Mouse (Mus musculus) ES-E14 (cell line): Measurements from ENCODE around the gene Esyt3. TPM values are rescaled to one million over a fixed set of nuclear protein-coding genes. Genes with fewer than 3 reads are reported as not detected.

Source experiments
- DNase-seq: peaks from one replicate; pipeline ENCODE4 v3.0.0-alpha.2; 2013; ENCODE audit warnings: low read depth, low spot score
- H3K27ac ChIP-seq: 2 replicates; pipeline ENCODE4 v1.5.1; 2012; ENCODE audit warnings: low read depth, mild to moderate bottlenecking, low read length, moderate library complexity, mixed read lengths; ENCODE audit not compliant: poor library complexity, insufficient read depth, severe bottlenecking
- H3K36me3 ChIP-seq: 2 replicates; pipeline ENCODE4 v1.6.1; 2012; ENCODE audit warnings: mild to moderate bottlenecking, low read length, moderate library complexity, mixed read lengths; ENCODE audit not compliant: control insufficient read depth, poor library complexity, insufficient read depth, severe bottlenecking
- H3K4me1 ChIP-seq, 2 experiments: fragments of 150-350 bp in 1 of 2; sonication (generic) in 1 of 2; 2 replicates each; pipeline ENCODE4 v1.6.1; 2012; ENCODE audit warnings: low read length in 2 of 2, mild to moderate bottlenecking in 1 of 2, mixed read lengths in 1 of 2; ENCODE audit not compliant: control insufficient read depth in 2 of 2, insufficient read depth in 2 of 2, poor library complexity in 1 of 2
- H3K4me3 ChIP-seq, 2 experiments: fragments of 150-350 bp in 1 of 2; sonication (generic) in 1 of 2; 2 replicates each; pipeline ENCODE4 v1.5.1; 2012; ENCODE audit warnings: low read length in 2 of 2, low read depth in 1 of 2, mild to moderate bottlenecking in 1 of 2, mixed read lengths in 1 of 2; ENCODE audit not compliant: insufficient read depth in 1 of 2, poor library complexity in 1 of 2, severe bottlenecking in 1 of 2
- H3K9ac ChIP-seq: 2 replicates; pipeline ENCODE4 v1.6.1; 2012; ENCODE audit warnings: low read depth, mild to moderate bottlenecking, low read length, mixed read lengths; ENCODE audit not compliant: poor library complexity, insufficient read depth, severe bottlenecking
- H3K9me3 ChIP-seq: fragments of 150-350 bp; sonication (generic); 2 replicates; pipeline ENCODE4 v1.6.1; 2012; ENCODE audit warnings: low read depth, mild to moderate bottlenecking, low read length; ENCODE audit not compliant: control insufficient read depth, insufficient read depth
- CHD2 ChIP-seq: IDR thresholded peaks from 2 replicates; pipeline ENCODE4 v1.6.1; 2014; ENCODE audit warnings: mild to moderate bottlenecking, low read depth, low read length, inconsistent platforms
- HCFC1 ChIP-seq: IDR thresholded peaks from 2 replicates; pipeline ENCODE4 v1.6.1; 2012; ENCODE audit warnings: low read length, inconsistent platforms, borderline replicate concordance; ENCODE audit not compliant: insufficient read depth
- MAFK ChIP-seq: IDR thresholded peaks from 2 replicates; pipeline ENCODE4 v1.6.1; 2014; ENCODE audit warnings: mild to moderate bottlenecking, low read depth, low read length, inconsistent platforms; ENCODE audit not compliant: insufficient read depth
- ZC3H11A ChIP-seq: IDR thresholded peaks from 2 replicates; pipeline ENCODE4 v1.6.1; 2012; ENCODE audit warnings: low read depth, mild to moderate bottlenecking, inconsistent platforms, low read length, borderline replicate concordance
- ZNF384 ChIP-seq: IDR thresholded peaks from 2 replicates; pipeline ENCODE4 v1.6.1; 2012; ENCODE audit warnings: low read depth, low read length, inconsistent platforms
- in situ Hi-C, 2 experiments: fragments of 600-800 bp; cut with MboI; formaldehyde crosslinking; loops; one replicate each; pipeline ENCODE4 v1.15.1; 2025; ENCODE audit warnings: low sequenced_read_pairs in 2 of 2, inconsistent platforms in 1 of 2; ENCODE audit not compliant: unreplicated experiment in 2 of 2
- total RNA-seq: library from RNA; depleted of rRNA; stranded (reverse); fragments of 300-350 nt; gene quantifications from 2 replicates; pipeline ENCODE4 v1.2.3, GENCODE M21; 2012

Gene Esyt3
- total RNA-seq, 1 experiment, result 7.8 TPM

DNA sequence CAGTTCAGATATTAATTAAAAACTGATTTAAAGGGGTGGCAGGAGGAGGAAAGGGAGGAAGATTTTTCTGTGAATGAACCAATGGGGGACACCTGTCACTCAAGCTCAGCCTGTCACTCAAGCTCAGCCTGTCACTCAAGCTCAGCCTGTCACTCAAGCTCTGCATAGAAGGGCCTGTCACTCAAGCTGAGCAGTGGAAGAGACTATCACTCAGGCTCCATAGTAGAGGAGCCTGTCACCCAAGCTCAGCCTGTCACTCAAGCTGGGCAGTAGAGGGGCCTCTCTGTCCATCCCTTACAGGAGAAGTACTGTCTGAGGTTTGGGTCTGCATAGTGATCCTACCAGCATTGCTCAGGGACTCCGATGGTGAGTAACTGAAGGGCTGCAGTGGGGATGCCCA is 20.1 kb downstream of the Esyt3 start:
- Histone ChIP-seq H3K9ac (no peak overlapping the region), H3K4me3 (no peak overlapping the region), H3K36me3 (no peaks in the 10 kb centered on the region), H3K27ac (no peak overlapping the region), H3K9me3 (no peaks in the 10 kb centered on the region), H3K4me1 (peaks cover 0 to 6% of the 10 kb centered on the region in 2 experiments; a peak in 1 of 4 replicates)
- TF ChIP-seq MAFK, result no peak
- TF ChIP-seq ZNF384, result no peak
- no peak for TF ChIP-seq ZC3H11A
- no peak for TF ChIP-seq HCFC1
- no peak for TF ChIP-seq CHD2
- DNase-seq, result no peak
- in situ Hi-C loops, result no loop called here

DNA sequence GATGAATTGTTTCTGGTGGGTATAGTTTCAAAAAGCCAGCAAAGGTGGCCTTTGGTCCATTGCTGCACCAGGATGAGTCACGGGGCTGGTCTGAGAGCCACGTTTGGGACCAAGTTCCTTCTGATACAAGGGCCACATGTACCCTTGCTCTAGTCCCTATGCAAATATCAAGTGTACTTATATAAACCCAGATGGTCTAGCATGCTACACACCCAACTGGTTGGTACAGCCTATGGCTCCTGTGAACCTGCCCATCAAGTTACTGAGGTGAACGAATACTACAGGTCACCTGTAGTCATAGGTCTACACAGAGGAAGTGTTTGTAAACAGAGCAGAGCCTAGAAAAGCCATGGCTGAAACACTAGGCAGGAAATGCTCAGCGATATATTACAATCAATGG is 21.8 kb downstream of the Esyt3 start:
- Histone ChIP-seq H3K9me3 (no peaks in the 10 kb centered on the region), H3K4me1 (peaks cover 0 to 6% of the 10 kb centered on the region in 2 experiments; a peak in 1 of 4 replicates), H3K36me3 (no peaks in the 10 kb centered on the region), H3K9ac (no peak overlapping the region), H3K4me3 (no peak overlapping the region), H3K27ac (no peak overlapping the region)
- TF ChIP-seq ZNF384 (no peak), CHD2 (no peak)
- in situ Hi-C loops, result no loop called here
- DNase-seq, result no peak

DNA sequence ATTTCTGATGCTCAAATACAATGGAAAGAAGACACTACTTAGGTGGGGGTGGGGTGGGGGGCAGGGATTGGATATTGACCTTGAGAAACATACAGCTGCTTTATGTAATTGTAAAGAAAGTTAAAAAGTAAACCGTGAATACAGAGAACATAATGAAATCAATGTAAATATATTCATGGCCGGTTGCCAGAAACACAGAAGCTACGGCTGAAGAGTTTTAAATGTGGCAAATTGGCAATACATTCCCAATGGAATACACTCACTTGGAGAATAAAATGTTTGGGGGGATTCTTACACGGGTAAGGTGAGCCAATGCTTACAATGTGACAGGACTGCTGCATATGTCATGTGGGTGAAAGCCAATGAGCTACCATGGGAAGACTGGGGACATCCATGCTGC is 31.5 kb downstream of the Esyt3 start:
- no peaks in the 10 kb centered on the region for H3K4me1 ChIP-seq

DNA sequence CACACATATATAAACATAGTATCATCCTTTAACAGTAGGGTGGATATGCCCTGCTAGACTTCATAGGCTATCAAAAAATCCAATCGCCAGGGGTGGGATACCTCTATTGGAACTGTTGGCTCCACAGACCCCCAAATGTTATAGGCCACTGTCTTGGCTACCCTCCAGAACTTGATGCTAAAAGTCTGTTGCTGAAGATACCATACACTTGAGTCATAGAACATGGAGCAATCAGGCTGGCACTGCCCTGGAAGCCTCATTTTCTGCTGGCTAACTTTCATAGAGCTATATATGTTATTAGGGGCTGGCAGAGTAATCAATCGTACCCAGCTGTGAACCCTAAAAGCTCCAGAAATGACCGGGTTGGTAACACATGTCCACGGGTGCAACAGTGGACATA is 32.4 kb downstream of the Esyt3 start:
- Histone ChIP-seq H3K9ac (no peak overlapping the region), H3K4me1 (no peaks in the 10 kb centered on the region), H3K4me3 (no peak overlapping the region), H3K36me3 (no peaks in the 10 kb centered on the region; the same call in 1 of the 2 replicates), H3K9me3 (no peaks in the 10 kb centered on the region), H3K27ac (no peak overlapping the region)
- no peak for DNase-seq
- no peak for TF ChIP-seq CHD2
- TF ChIP-seq ZC3H11A, result no peak
- no peak for TF ChIP-seq MAFK
- TF ChIP-seq HCFC1, result no peak
- no peak for TF ChIP-seq ZNF384
- in situ Hi-C loops, result no loop called here

More for the DNA sequence above, 31.5 kb downstream of the Esyt3 start:
- DNase-seq, result no peak
- Histone ChIP-seq H3K9ac (no peak overlapping the region), H3K36me3 (no peaks in the 10 kb centered on the region; the same call in 1 of the 2 replicates), H3K27ac (no peak overlapping the region), H3K4me3 (no peak overlapping the region), H3K9me3 (no peaks in the 10 kb centered on the region)
- no peak for TF ChIP-seq MAFK
- no peak for TF ChIP-seq CHD2
- TF ChIP-seq ZNF384, result no peak
- no peak for TF ChIP-seq ZC3H11A
- TF ChIP-seq HCFC1, result no peak
- in situ Hi-C loops, result no loop called here

DNA sequence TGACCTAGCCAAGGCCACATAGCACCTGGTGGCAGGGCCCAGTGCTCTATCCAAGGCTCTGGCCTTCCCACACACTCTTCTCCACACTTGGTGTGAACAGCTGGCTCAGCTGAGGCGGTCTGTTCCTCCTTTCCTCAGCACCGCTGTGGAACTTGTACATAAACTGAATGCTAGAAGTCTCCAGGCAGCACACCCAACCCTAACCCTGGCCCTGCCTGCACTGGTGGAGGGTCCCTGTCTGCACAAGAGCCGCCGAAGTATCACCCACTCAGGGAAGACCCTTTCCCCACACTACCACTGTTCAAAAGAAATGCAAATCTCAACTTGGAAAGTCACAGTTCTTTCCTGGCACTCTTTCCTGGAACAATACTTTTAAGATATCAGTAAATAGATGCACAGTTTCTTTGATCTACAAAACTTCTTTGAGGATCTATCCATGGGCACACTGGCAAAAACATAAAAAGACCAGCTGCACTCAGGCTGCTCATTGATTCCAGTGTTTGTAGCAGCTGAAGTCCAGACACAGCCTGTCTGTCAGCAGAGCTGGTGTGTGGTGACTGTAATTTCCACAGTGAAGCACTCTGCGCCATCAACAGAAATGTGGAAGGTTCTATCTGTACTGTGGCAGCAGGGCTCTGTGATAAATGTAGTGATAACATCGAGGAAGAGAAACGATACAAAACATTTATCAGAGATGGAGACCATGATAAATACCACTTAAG is 33.0 kb downstream of the Esyt3 start:
- TF ChIP-seq MAFK, result no peak
- TF ChIP-seq ZNF384, result no peak
- no peak for TF ChIP-seq ZC3H11A
- no peak for TF ChIP-seq HCFC1
- TF ChIP-seq CHD2, result no peak
- DNase-seq, result no peak

More for the DNA sequence above, 33.0 kb downstream of the Esyt3 start:
- Histone ChIP-seq H3K27ac (no peak overlapping the region), H3K36me3 (no peaks in the 10 kb centered on the region; the same call in 1 of the 2 replicates), H3K9ac (no peak overlapping the region), H3K4me3 (no peak overlapping the region), H3K9me3 (no peaks in the 10 kb centered on the region), H3K4me1 (no peaks in the 10 kb centered on the region)
- in situ Hi-C loops, result no loop called here
